Mouse (Mus musculus) ES-E14 (cell line): ENCODE measurements around the gene Hspe1.

Source experiments
- CHD2 ChIP-seq: IDR thresholded peaks from 2 replicates; pipeline ENCODE4 v1.6.1; 2014; ENCODE audit warnings: mild to moderate bottlenecking, low read depth, low read length, inconsistent platforms
- MAFK ChIP-seq: IDR thresholded peaks from 2 replicates; pipeline ENCODE4 v1.6.1; 2014; ENCODE audit warnings: mild to moderate bottlenecking, low read depth, low read length, inconsistent platforms; ENCODE audit not compliant: insufficient read depth

DNA sequence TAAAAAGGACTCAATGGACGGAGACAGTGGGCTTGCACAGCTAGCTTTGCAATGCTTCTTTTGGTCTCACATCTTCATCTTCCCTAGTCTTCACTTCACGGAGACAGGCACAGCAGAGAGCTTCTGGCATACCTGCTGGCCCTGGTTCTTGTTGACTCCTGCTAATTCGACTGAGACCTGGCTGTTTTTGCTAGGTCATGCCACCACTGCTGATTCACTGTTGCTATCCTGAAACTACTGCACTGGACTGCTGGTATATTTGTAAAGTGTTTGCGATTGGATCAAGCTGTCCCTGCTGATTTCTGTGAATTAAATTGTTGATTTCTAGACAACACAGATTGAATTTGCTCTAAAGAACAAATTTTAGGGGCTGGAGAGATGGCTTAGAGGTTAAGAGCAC lies 46.2 kb upstream of the Hspe1 start:
- TF ChIP-seq MAFK (no peak), CHD2 (no peak)
